Mouse (Mus musculus): ENCODE results near the gene Tmco1.
"Not testable (repeated sequence)": the region's sequence is repeated elsewhere in the genome, so short reads cannot be mapped to it uniquely, and the experiment has no call there.

Gene Tmco1

GRCm38 (mm10) chr1:167331106-167331505 lies 22.9 kb downstream of the Tmco1 start:
- DNase-seq (ENCODE audit: low read depth in 1 of 2, low spot score in 2 of 2) = peak in 1 of 2 experiments; percentile 52

- DNase-seq (ENCODE audit: low read depth in 1 of 2, low spot score in 2 of 2) = peak in 1 of 2 experiments; percentile 11
Observed at GRCm38 (mm10) chr1:167336398-167336797, 28.2 kb downstream of the Tmco1 start.

GRCm38 (mm10) chr1:167337463-167338095 lies 29.4 kb downstream of the Tmco1 start:
- DNase-seq (ENCODE audit: low read depth in 1 of 2, low spot score in 2 of 2) = peak; percentile 28 to 61

- DNase-seq (ENCODE audit: low read depth in 1 of 2, low spot score in 2 of 2) = peak; percentile 31 to 37
Observed at GRCm38 (mm10) chr1:167339177-167339781, 31.1 kb downstream of the Tmco1 start.

GRCm38 (mm10) chr1:167340111-167340787 lies 32.1 kb downstream of the Tmco1 start:
- DNase-seq (ENCODE audit: low read depth in 1 of 2, low spot score in 2 of 2) = no peak

- no peak for DNase-seq (ENCODE audit: low read depth in 1 of 2, low spot score in 2 of 2)
Observed at GRCm38 (mm10) chr1:167340910-167341528, 32.8 kb downstream of the Tmco1 start.

- DNase-seq (ENCODE audit: low read depth in 1 of 2, low spot score in 2 of 2) = no peak
Observed at GRCm38 (mm10) chr1:167342831-167343230, 34.7 kb downstream of the Tmco1 start.

- DNase-seq (ENCODE audit: low read depth in 1 of 2, low spot score in 2 of 2) = not testable (repeated sequence)
Observed at GRCm38 (mm10) chr1:167345994-167346520, 37.9 kb downstream of the Tmco1 start.

GRCm38 (mm10) chr1:167349206-167349605 lies 41.0 kb downstream of the Tmco1 start:
- DNase-seq (ENCODE audit: low read depth in 1 of 2, low spot score in 2 of 2) = not testable (repeated sequence)

- peak; percentile 69 to 81 for DNase-seq (ENCODE audit: low read depth in 1 of 2, low spot score in 2 of 2)
Observed at GRCm38 (mm10) chr1:167349815-167350596, 41.8 kb downstream of the Tmco1 start, which contains the start of gene Aldh9a1. Aldh9a1 (plus strand) TSS chr1:167349991.

GRCm38 (mm10) chr1:167350597-167351415 lies 42.6 kb downstream of the Tmco1 start:
- DNase-seq (ENCODE audit: low read depth in 1 of 2, low spot score in 2 of 2) = no peak

- DNase-seq (ENCODE audit: low read depth in 1 of 2, low spot score in 2 of 2) = no peak
Observed at GRCm38 (mm10) chr1:167352403-167352802, 44.2 kb downstream of the Tmco1 start.

- no peak for DNase-seq (ENCODE audit: low read depth in 1 of 2, low spot score in 2 of 2)
Observed at GRCm38 (mm10) chr1:167357387-167357786, 49.2 kb downstream of the Tmco1 start.

- DNase-seq (ENCODE audit: low read depth in 1 of 2, low spot score in 2 of 2) = no peak
Observed at GRCm38 (mm10) chr1:167358731-167359130, 50.6 kb downstream of the Tmco1 start.

- DNase-seq (ENCODE audit: low read depth in 1 of 2, low spot score in 2 of 2) = no peak
Observed at GRCm38 (mm10) chr1:167360268-167360667, 52.1 kb downstream of the Tmco1 start.

GRCm38 (mm10) chr1:167362819-167363218 lies 54.6 kb downstream of the Tmco1 start:
- DNase-seq (ENCODE audit: low read depth in 1 of 2, low spot score in 2 of 2) = no peak

GRCm38 (mm10) chr1:167363322-167363721 lies 55.1 kb downstream of the Tmco1 start:
- DNase-seq (ENCODE audit: low read depth in 1 of 2, low spot score in 2 of 2) = no peak

GRCm38 (mm10) chr1:167365808-167366207 lies 57.6 kb downstream of the Tmco1 start:
- no peak for DNase-seq (ENCODE audit: low read depth in 1 of 2, low spot score in 2 of 2)

- DNase-seq (ENCODE audit: low read depth in 1 of 2, low spot score in 2 of 2) = no peak
Observed at GRCm38 (mm10) chr1:167366621-167367020, 58.4 kb downstream of the Tmco1 start.

- no peak for DNase-seq (ENCODE audit: low read depth in 1 of 2, low spot score in 2 of 2)
Observed at GRCm38 (mm10) chr1:167368018-167368417, 59.8 kb downstream of the Tmco1 start.
